Mouse (Mus musculus): ENCODE results near the gene Cntd1.

Gene Cntd1

DNA sequence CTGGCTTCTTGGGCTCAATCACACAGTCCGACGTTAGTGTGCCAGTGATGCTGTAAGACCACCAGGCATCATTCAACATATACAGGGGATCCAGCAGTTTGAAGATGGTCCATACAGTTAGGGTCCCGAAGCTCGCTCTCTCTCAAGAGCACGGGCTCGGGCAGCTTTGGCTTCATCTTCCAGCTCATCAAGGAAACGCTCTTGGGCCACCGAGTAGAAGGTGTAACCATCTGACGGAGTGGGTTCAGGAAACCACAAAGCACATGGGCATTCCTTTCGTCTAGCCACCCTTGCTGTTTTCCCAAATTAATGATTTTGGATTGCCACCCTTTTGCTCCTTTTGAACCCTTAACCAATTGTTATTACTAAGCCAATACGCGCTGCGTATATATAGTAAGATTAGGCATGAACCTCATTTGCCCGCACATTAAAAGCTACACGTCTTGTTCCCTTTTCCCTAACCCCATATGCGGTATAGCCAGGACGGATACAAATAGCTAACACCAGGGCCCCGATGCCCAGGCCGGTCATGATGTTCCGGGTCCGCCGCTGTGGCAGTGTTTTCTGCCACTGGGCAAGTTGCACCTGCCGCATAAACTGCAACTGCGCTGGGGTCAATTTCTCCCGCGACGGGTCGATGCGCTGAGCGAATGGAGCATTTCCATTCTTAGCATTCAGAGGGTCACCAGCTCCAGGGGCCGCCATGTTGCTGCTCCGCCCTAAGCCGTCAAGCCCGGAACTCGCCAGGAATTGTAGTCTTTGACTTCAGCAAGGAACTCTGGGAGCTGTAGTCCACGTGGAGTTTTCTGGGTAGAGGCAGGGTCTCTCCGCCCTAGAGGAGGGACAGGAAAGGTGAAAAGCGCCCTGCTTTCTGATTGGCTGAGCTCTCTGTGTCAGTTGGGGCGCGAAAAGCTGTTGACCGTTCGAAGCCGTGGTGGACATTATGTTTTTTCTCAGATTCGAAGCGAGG, at the start of gene Cntd1, which contains the start of gene Coa3:
Gene Cntd1, plus strand, starts transcription at position 790 of the 970 bp plus-strand sequence.
Gene Coa3, minus strand, starts transcription at position 892 of the 970 bp plus-strand sequence.
- DNase-seq, result peak; percentile 84 to 87

DNA sequence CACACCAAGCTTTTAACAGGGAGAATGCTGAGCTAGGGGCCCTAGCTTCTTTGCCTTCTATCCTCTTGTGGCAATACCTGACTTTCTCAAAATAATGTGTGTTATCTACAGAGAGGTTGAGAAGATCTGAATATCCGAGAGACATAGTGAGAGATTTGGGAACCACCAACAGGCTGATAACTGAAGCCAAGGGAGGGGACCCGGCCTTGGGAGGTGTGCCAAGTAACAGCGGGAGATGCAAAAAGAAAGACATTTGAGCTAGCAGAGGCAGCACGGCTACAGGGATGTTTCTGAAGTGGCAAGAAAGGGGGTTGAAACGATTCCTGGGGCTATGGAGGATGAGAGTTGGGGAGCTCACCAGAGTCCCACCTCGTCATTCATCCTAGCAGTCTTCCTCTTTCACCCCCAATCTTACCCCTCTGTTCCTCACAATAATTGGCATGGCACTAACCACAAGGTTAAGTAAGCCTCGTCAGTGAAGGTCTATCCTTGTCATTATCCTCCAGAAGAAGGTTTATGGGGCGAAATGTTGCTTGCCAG, 49.4 kb upstream of the Cntd1 start:
- DNase-seq, result peak in 1 of 2 experiments; percentile 36

DNA sequence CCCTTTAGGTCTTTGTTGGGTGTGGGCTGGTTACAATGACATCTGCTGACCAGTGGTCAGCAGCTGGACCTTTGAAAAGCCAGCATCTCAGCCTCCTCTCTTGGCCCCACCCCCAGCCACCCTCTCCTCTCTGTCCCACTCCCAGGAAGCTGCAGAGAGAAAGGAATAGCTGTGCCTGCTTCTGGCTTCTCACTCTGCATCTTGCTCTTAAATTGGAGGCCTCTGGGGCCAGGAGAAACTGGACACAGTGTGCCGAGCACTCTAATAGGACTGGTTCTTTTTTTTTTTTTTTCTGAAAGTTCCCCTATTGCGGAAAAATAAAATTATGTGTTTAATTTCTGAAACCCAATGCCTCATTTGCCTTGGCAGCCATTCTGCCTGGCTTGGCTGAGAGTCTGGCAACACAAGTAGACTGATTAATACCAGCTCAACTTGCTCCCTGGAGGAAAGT, 48.7 kb upstream of the Cntd1 start:
- no peak for DNase-seq

DNA sequence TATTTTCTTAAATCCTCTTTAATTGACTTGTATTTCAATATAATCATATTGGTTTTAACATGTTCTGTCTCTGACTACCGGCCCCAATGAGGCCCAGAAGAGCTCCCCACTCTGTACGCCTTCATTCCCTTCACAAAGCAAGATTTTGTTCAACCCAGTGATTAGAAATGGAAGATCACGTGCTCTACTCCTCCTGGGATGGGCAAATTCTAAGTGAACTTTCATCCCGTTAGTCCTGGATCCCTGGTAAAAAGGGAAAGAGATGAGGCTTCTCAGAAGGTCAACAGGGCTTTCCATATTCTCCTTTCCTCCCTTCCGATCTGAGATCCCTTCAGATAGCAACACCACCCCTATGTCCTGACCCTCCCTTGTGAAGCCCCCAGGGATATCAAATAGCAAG, 48.3 kb upstream of the Cntd1 start:
- no peak for DNase-seq

DNA sequence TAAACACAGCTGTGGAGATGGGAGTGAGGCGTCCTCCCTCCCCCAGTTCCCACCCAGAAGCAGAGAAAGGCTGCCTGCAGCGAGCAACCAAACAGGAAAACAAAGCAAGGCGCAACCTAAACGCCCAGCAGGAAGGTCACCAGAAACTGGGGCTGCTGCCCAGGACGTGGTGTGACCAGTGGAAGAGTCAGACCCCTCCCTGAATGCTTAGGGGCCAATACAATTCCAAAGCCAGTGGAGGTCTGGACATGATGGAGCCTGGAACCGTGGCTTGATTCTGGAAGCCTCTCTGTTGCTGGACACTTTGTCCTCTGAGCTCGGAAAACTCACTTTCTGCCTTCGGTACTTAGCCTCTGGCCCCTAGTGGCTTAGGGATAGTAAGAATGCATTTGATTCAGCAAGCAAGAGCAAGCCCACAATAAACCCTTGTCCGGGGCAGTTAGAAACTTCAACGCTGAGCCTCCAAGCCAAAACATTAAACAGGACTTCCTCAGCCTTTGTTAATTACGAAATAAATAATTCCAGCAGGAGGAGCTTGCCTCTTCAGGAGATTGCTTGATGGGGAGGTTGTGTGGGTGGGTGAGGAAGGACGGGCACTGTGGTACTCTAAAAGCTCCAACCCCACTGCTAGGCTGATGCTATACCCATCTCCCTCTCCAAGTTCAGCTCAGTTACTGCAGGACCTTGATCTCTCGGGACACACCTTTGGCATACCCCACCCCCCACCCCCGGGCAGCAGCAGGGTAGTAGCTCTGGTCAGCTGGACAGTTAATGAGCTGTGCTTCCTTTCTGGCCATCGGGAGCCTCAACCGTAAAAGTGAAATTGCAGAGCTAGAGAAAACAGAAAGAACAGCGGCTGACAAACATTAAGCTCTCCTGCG, 47.6 kb upstream of the Cntd1 start:
- DNase-seq, result peak; percentile 17 to 20

DNA sequence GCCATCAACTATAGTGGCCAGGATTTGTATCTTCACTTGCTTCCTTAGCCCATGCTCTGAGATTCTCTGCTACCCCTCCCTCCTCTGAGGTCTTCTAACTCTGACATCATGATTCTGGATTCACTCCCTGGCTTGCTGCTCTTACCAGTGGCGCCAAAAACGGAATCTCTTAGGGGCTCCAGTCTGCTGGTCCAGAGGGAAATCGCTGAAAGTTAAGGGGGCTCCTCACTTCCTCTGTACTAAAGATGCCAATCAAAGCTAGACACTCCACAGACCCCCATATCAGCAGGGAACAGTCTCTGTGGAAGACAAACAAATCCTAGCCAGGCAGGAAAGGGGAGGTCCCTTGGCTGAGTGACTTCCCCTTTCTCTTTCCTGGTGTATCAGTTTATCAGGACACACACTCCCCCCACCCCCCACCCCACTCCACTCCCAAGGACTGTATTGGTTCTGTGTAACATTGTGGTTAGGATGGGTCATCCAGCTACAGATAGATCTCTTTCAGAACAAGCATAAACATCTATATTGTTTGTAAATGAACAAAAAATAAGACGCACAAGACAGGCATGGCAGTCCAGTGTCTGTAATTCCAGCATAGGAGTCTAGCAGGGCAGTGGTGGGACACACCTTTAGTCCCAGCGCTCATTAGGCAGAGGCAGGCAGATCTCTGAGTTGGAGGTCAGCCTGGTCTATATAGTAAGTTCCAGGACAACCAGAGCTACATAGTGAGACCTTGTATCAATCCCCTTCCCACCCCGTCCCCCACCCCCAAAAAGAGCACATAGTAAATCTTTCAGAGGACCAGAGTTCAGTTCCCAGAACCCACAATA, 46.6 kb upstream of the Cntd1 start:
- DNase-seq, result no peak

DNA sequence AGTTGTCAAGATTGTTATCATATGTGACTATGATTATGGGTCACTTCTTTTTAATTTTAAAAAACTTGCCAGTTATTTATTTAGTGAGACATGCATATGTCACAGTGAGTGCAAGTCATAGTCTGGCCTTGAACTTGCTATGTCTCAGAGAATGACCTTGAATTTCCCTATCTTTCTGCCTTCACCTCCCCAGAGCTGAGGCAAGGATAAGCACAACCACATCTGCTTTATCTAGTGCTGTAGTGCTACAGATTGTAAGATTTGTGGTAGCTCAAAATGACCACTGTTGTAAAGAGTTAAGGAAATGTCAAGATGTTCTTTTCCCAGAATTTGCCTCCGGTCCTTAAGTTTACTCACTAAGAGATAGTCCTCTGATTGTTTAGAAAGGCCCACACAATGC, 45.6 kb upstream of the Cntd1 start:
- no peak for DNase-seq

DNA sequence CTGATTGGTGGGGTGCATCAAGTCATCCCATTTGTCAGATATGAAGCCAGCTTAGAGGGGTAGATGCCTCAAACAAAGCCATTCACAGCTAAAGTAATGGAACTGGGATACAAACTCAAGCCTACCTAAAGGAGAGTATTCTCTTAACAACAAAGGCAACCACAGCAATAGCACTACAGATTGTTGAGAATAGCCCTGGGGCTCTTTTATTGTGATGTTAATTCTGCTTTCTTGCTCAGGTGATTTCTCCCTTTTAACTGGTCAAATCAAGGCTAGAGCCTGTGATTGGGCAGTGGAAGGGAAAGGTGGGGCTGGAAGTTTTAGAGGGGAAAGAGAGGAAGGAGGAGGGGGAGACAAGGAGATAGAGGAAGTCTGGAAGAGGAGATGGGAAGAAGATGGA, 44.7 kb upstream of the Cntd1 start:
- no peak for DNase-seq

DNA sequence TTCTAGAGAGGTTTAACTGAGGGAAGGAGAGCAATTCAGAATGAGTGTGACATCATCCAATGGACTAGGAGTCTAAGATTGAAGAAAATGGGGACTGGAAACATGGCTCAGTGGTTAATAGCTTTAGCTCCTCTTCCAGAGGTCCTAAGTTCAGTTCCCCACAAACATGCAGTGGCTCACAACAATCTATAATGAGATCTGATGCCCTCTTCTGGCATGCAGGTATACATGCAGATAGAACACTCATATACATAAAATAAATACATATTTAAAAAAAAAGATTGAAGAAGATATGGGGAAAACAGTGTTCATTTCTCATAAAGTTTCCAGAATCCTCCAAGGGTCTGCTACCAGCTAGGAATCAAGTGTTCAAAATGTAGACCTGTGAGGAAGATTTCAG, 43.4 kb upstream of the Cntd1 start:
- DNase-seq, result no peak

DNA sequence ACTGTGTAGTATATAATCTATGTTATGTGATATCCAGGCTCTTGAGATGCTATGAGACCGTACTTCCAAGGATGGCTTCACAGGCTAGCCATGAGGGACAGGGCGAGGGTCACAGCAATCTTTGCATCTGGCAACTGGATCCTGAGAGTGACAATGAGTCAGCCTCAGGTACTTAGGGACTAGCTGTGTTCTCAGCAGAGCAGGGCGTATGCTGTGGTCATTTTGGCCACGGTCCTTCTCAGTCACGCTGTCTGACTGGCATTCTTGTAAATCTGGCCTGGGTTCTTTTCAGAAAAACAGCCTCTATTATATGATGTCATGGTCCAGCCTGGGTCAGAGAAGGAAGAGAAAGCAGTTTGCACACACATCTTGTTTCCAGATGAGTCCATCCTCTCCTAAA, 42.0 kb upstream of the Cntd1 start:
- no peak for DNase-seq

DNA sequence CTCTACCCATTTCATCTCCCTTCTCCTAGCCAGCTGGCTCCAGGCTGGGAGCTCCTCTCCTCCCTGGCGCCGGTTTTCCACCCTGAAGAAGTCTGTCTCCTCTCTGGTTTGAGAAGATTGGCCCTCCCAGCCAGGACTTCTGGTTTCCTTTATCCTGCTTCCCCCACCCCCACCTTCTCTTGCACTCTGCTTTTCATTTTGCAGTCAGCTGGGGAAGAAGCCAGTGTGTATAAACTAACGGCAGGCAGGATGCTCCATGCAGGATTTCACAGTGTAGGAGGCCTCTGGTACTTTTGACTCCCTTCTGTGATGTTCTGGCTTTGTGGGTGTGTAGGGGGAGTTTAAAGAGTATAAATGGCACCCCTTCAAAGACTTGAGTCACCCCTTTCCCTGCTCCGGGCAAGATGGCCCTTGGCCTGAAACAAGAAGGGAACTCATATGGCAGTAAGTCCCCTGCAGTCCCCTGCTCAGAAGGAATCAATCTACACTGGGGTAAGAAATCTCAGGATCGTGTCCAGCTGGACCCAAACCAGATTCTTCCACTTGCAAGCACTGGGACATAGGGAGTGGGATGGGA, 40.7 kb upstream of the Cntd1 start:
- DNase-seq, result no peak

DNA sequence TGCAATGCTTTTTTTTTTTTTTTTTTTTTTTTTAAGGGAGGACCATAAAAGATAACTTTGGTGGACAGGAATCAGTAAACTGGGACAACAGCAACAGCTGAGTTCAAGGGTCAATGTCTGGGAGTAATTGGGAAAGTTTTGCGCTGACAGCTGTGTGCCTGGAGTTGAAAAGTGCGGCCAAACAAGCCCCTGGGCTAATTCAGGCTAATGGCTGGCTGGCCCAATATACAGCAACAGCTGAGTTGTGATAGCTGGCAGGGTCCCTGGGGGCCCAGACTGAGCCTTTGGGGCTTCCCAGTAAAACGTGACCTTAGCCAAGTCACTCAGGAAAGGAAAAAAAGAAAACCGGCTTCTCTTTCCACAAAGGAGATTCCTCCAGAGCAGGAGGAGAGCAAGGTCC, 33.7 kb upstream of the Cntd1 start:
- DNase-seq, result no peak

DNA sequence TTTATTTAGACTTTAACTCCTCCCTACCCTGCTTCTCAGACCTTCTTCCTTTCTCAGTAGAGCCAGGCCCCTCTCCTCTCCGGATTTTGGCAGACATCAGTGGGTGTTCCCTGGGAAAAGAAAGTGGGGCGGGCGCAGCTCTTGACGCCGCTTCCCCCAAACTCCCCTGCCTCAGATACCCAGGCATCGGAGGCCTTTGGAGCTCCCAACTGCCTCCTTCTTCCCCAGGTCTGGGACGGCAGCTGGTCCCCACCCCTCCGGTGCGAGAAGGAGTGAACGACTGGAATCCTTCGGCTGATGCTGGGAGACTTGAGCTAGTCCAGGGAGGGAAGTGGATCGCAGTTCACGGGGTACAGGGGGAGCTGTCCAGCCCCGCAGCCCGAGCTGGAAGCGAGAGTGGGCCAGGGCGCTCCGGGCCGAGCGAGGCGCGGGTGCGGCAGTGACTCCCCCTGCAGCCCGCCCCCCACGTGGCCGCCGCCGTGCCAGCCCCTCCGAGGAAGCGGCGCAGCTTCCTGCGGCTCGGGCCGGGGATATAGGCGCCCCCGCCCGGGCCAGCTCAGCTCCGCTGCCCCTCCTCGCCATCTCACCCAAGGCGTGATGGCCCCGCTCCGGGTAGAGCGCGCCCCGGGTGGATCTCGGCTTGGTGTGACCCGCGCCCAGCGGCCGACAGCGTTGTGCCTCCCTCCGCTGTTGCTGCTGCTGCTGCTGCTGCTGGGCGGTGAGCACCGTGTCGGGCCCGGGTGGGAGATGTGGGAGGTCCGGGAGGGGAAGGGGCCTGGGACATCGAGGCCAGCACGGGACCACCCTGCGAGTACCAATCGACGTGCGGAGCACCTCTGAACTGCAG, 32.7 kb upstream of the Cntd1 start, which contains the start of gene Ramp2:
Gene Ramp2, plus strand, starts transcription at position 174 of the 847 bp plus-strand sequence.
- DNase-seq, result peak; percentile 25 to 45

DNA sequence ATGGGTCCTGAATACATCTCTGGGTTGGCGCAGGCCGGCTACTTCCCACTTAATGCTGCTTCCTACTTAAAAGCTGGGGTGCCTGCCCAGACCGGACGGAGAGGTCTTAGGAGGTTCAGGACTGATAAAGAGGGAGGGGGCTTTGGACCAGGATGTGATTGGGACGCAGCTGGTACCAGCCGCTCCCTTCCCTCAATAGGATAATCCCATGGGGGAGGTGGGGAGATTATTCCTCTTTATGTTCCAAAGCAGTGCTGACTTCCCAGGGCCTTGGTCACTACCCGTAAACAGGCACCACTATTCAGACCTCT, 32.2 kb upstream of the Cntd1 start:
- no peak for DNase-seq

DNA sequence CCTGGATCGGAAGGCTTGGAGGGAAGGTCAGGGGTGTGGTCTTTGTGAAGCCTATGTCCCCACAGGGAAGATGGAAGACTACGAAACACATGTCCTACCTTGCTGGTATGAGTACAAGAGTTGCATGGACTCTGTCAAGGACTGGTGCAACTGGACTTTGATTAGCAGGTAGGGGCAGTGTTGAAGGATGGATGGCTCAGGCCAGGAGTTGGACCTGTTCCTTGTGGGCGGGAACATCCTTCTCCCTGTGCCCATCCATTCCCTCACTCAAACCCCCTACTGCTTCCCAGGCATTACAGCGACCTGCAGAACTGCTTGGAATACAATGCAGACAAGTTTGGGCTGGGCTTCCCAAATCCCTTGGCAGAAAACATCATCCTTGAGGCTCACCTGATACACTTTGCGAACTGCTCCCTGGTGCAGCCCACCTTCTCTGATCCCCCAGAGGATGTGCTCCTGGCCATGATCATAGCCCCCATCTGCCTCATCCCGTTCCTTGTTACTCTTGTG, 31.2 kb upstream of the Cntd1 start:
- no peak for DNase-seq

DNA sequence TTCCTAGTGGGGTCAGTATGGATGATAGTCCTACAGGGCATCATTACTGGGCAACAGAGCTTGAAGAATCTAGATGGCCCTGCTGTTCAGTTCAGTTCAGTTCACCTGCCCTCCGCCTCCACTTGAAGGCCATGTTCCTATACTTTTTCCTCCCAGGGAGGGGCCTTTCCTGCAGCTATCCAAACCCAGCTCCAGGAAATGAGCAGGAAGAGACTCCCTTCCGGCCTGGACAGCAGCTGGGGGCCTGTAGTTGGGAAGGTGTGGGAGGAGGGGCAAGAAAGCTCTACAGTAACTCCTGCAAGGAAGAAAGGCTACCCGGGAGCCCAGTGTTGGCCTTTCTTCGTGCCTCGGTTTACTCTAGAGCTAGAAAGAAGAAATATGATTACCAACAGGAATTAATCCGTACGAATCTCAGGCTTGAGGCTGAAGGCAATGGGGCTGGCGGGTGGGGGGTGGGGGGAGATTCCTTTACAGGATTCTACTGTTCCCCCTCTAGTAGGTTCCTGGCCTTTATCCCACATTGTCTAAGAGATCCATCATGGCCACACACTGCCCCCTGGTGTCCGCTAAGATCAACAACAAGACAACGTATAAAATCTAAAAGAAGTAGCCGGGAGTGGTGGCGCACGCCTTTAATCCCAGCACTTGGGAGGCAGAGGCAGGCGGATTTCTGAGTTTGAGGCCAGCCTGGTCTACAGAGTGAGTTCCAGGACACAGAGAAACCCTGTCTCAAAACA, 30.4 kb upstream of the Cntd1 start:
- peak; percentile 55 to 73 for DNase-seq

DNA sequence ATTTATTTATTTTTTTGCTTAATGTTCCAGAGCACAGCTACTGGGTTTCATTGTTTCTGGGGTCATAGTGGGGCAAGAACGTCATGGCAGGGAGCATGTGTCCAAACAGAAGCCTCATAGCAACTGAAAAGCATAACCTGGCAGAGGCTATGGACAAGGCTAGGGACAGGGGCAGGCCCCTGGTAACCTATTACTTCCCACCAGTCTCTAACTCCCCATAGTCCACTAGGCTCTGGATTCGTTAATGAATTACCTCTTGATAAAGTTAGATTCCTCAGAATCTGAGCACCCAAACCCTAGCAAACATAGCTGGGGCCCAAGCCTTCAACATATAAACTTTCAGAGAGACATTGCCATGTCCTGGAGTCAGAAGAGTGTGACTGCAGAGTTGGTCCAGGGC, 27.8 kb upstream of the Cntd1 start:
- no peak for DNase-seq

DNA sequence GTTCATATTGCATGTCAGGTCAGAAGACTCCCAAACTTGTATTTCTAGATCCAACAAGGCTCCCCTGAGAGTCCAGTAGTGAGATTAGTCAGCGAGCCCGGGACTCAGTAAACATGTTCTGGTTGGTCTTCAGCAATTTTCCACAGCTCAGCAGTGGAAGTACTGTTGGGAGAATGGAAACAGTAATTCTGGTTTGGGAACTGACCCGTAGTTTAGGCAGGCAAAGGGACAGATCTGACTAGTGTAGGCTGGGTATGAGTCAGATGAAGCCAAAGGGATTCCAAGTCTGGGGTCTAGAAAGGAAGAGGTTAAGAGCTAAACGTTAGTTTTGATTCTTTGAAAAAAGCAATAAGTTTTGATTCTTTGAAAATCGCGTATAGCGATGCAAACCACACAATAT, 25.9 kb upstream of the Cntd1 start:
- no peak for DNase-seq

DNA sequence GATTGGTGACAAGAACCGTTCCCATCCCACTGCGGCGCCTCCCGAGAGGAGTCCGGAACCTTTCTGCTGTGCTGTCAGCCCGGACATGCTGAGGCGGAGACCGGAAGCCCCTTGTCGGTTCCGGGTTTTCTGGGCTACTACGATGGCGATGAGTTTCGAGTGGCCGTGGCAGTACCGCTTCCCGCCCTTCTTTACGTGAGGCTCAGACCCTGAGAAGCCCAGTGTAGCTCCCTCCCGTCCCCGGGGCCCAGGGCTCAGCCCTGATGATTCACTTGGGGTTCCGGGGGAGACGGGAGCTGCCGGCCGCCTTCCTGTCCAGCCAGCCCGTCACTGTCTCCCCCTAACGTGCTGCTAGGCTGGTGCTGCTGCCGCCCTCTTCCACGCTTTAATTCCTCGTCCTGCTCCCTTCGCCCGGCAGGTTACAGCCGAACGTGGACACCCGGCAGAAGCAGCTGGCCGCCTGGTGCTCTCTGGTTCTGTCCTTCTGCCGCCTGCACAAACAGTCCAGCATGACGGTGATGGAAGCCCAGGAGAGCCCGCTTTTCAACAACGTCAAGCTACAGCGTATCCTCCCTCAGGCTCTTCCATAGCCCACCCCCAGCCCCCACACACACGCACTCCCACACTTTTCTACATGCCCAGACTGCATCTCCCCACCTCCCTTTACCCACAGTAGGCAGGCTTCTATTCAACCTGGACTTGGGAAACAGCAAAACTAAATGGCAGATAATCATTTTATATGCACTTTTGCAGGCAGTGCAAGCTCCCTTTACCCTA, 25.0 kb upstream of the Cntd1 start, which contains the start of gene Vps25:
Gene Vps25, plus strand, starts transcription at position 95 of the 777 bp plus-strand sequence.
- peak; percentile 86 to 90 for DNase-seq
